Mouse (Mus musculus) forebrain, embryonic 12.5 days (tissue): ENCODE results near the gene Ppil1. TPM values are rescaled to one million over a fixed set of nuclear protein-coding genes. Genes with fewer than 3 reads are reported as not detected.

Experiments
- ATAC-seq: fragments of 200-750 bp; cut with Nextera tagmentation; 2 replicates; pipeline ENCODE4 v1.8.0; 2017; ENCODE audit warnings: moderate TSS enrichment; ENCODE audit not compliant: low FRiP score
- H3K27ac ChIP-seq: fragments of 300-500 bp; sonication (generic); 2 replicates; pipeline ENCODE4 v1.5.1; 2016; ENCODE audit warnings: mild to moderate bottlenecking
- H3K27me3 ChIP-seq: fragments of 300-500 bp; sonication (generic); 2 replicates; pipeline ENCODE4 v1.6.1; 2016; ENCODE audit warnings: mild to moderate bottlenecking
- H3K36me3 ChIP-seq: fragments of 300-500 bp; sonication (generic); replicated peaks from 2 replicates; pipeline ENCODE4 v1.6.1; 2016; ENCODE audit warnings: mild to moderate bottlenecking
- H3K4me1 ChIP-seq: fragments of 300-500 bp; sonication (generic); 2 replicates; pipeline ENCODE4 v1.6.1; 2016
- H3K4me2 ChIP-seq: fragments of 300-500 bp; sonication (generic); 2 replicates; pipeline ENCODE4 v1.6.1; 2016; ENCODE audit warnings: mild to moderate bottlenecking, moderate library complexity
- H3K4me3 ChIP-seq: fragments of 300-500 bp; sonication (generic); replicated peaks from 2 replicates; pipeline ENCODE4 v1.5.1; 2016; ENCODE audit warnings: mild to moderate bottlenecking
- H3K9ac ChIP-seq: fragments of 300-500 bp; sonication (generic); 2 replicates; pipeline ENCODE4 v1.6.1; 2016; ENCODE audit warnings: mild to moderate bottlenecking
- H3K9me3 ChIP-seq: fragments of 300-500 bp; sonication (generic); 2 replicates; pipeline ENCODE4 v1.6.1; 2016
- WGBS: fragments of 180-500 bp; shearing (Covaris S2); methylation state at CpG from one replicate; pipeline ENCODE4 v1.1.7; 2016; 5-methylcytosine and 5-hydroxymethylcytosine counted together
- polyA plus RNA-seq: library from polyadenylated mRNA; unstranded; fragments of >200 nt; fragmentation: Nextera tagmentation; extraction: Ambion mirVana; gene quantifications from 2 replicates; pipeline ENCODE4 v1.2.1, GENCODE M21; 2016

The Ppil1 gene
- polyA plus RNA-seq, result 139 and 142 TPM in 2 replicates

DNA sequence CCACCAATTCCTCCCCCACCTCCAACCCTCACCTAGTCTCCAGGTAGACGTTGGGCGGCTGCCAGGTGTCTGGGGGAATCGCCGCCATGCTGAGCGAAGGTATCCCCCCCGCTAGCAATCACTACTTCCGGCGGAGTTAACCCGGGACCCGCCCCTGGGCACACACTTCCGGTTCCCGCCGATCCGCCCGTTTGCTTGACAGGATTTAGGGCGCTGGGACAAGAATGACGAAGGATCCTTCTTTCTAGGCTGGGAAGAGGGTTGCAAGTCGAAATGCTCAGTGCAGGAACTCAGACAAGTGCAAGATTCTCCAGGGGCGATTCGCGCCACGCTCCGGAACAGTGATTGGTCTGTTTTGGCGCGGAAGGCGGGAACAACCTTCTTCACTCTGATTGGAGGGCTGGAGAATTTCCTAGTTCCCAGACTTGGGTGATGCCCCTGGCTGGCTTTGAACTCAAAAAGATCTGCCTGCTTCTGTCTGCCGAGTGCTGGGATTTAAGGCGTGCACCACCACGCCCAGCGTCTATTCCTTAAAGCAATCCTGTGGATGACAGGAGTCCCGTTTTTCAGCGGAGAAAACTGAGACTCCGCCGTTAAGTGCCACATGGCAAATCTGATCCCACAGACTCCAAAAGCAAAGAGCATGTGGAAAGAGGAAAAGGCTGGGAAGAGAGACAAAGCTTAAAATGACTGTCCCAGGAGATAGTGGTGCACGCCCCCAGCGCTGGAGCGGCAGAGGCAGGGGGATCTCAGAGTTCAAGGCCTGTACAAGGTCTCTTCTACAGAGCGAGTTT, at the start of gene Ppil1:
TSS of gene Ppil1 (minus strand) at position 347 of the 794 bp plus-strand sequence.
- peaks cover 22% of the 10 kb centered on the region for H3K36me3 ChIP-seq
- H3K27me3 ChIP-seq, result no peaks in the 10 kb centered on the region
- no peaks in the 10 kb centered on the region for H3K9me3 ChIP-seq
- peaks cover 44% of the 10 kb centered on the region for H3K4me1 ChIP-seq
- peak within 1 kb of the TSS; percentile 71 for H3K4me2 ChIP-seq
- peak within 1 kb of the TSS; percentile 78 for H3K9ac ChIP-seq
- WGBS, result 7% methylated on average over 38 of the region's 38 CpGs
- peak within 1 kb of the TSS; percentile 86 for H3K4me3 ChIP-seq
- H3K27ac ChIP-seq, result peak within 1 kb of the TSS; percentile 99
- ATAC-seq, result peak; percentile 68

DNA sequence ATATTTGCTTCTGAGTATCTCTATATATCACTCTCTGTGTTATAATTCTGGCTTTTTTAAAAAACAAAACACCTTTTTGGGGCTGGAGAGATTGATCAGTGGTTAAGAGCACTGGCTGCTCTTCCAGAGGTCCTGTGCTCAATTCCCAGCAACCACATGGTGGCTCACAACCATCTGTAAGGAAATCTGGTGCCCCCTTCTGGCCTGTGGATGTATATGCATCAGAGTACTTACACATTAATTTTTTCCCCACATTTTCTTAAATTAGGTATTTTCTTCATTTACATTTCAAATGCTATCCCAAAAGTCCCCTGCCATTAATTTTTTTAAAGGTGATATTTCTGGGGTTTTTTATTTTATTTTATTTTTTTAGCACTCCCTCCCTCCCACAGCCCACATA, 49.3 kb upstream of the Ppil1 start:
- Histone ChIP-seq H3K4me1 (no peaks in the 10 kb centered on the region), H3K4me3 (no peak overlapping the region), H3K4me2 (no peak overlapping the region), H3K9me3 (no peaks in the 10 kb centered on the region), H3K36me3 (no peaks in the 10 kb centered on the region), H3K9ac (no peak overlapping the region), H3K27me3 (no peaks in the 10 kb centered on the region), H3K27ac (no peak overlapping the region)
- ATAC-seq, result no peak

DNA sequence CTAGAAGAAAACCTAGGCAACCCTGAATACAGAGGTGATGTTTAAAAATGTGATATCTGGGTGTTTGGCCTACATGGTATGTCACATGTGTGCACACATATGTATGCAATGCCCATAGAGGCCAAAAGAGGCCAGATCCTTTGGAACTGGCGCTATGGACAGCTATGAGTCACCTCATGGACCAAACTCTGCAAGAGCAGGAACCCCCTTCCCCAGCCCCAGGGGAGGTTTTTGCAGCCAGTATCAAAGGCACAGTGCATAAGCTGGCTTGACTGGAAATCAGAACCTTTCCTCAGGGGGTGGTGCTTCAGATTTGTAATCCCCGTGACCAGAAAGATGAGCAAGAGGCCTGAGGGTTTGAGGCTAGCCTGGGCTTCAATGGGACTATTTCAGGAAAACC, 48.1 kb upstream of the Ppil1 start:
- WGBS, result 91% methylated on average over 2 of the region's 2 CpGs
- Histone ChIP-seq H3K27ac (no peak overlapping the region), H3K36me3 (no peaks in the 10 kb centered on the region), H3K9ac (no peak overlapping the region), H3K27me3 (no peaks in the 10 kb centered on the region), H3K9me3 (no peaks in the 10 kb centered on the region), H3K4me3 (no peak overlapping the region), H3K4me1 (no peaks in the 10 kb centered on the region), H3K4me2 (no peak overlapping the region)
- ATAC-seq, result no peak

DNA sequence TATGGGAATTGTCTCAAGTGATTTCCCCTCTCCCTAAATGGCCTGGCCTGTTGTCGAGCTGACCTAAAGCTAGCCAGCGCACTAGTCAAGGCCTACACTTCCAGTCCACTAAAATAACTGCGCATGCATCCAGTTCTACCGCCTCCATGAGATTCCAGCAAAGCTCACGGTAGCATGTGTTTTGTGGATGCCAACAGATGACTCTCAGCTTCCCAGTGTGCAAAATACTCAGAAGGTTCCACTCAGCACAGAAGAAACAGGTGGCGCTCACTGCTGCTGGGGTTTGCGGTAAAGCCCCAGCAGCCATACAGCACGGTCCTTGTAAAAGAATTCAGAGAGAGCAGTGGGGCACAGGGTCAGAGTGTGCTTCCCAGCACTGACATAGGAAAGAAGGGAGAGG, 47.6 kb upstream of the Ppil1 start:
- 89% methylated on average over 8 of the region's 8 CpGs for WGBS
- no peak overlapping the region for H3K9ac ChIP-seq

DNA sequence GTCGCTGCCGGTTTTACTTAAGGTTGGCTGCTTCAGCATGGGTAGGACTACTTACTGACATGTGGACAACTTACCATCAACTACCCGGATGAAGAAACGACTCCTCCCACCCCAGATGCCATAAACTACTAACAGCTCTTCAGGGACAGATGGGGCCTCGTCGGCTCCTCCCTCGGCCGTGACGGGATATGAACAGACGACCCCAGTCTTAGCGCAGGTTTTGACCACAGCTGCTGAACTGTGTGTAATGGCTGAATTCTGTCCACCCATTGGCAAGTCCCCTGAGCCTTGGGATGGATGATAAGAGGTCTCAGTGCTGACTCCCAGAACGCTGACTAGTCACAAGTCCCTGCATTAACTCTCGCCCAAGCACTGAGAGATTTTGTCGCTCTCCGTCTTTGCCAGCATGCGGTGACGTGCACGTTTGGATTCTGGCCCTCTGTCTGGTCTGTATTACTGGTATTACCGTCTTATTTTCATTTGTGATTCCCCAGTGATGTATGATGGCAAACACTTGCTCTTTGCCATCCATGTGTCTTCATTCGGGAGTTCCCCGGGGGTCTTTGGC, 46.2 kb upstream of the Ppil1 start:
- no peaks in the 10 kb centered on the region for H3K27me3 ChIP-seq
- peaks cover 6% of the 10 kb centered on the region for H3K4me1 ChIP-seq
- no peak overlapping the region for H3K4me3 ChIP-seq
- 89% methylated on average over 21 of the region's 21 CpGs for WGBS
- no peak overlapping the region for H3K4me2 ChIP-seq
- H3K9me3 ChIP-seq, result no peaks in the 10 kb centered on the region
- ATAC-seq, result no peak
- no peak overlapping the region for H3K27ac ChIP-seq
- H3K36me3 ChIP-seq, result no peaks in the 10 kb centered on the region
- no peak overlapping the region for H3K9ac ChIP-seq

More for the DNA sequence above, 47.6 kb upstream of the Ppil1 start:
- Histone ChIP-seq H3K27me3 (no peaks in the 10 kb centered on the region), H3K36me3 (no peaks in the 10 kb centered on the region), H3K4me2 (no peak overlapping the region), H3K4me3 (no peak overlapping the region), H3K27ac (no peak overlapping the region), H3K9me3 (no peaks in the 10 kb centered on the region), H3K4me1 (no peaks in the 10 kb centered on the region)
- no peak for ATAC-seq

DNA sequence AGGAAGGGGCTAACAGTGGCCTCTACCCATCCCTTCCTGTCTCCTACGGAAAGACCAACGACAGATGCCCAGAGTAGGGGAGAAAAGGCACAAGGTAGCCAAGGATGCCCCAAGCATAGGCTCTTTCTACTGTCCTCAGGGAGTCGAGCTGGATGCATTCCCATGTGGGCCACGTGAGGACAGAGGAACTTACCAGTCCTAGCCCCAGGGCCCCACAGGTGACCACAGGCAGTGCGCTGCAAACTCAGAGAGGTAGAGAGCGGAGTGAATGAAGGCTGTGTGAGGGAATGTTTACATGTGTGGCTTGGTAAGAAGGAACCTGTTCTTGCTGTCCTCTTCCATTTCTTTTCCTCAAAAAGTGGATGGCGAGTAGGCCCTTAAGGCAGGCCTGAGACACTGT, 41.9 kb upstream of the Ppil1 start:
- Histone ChIP-seq H3K9ac (no peak overlapping the region), H3K27ac (no peak overlapping the region), H3K27me3 (no peaks in the 10 kb centered on the region), H3K4me3 (no peak overlapping the region), H3K36me3 (peaks cover 19% of the 10 kb centered on the region), H3K4me1 (peaks cover 10% of the 10 kb centered on the region), H3K9me3 (no peaks in the 10 kb centered on the region), H3K4me2 (no peak overlapping the region)
- no peak for ATAC-seq
- WGBS, result 65% methylated on average over 7 of the region's 7 CpGs

DNA sequence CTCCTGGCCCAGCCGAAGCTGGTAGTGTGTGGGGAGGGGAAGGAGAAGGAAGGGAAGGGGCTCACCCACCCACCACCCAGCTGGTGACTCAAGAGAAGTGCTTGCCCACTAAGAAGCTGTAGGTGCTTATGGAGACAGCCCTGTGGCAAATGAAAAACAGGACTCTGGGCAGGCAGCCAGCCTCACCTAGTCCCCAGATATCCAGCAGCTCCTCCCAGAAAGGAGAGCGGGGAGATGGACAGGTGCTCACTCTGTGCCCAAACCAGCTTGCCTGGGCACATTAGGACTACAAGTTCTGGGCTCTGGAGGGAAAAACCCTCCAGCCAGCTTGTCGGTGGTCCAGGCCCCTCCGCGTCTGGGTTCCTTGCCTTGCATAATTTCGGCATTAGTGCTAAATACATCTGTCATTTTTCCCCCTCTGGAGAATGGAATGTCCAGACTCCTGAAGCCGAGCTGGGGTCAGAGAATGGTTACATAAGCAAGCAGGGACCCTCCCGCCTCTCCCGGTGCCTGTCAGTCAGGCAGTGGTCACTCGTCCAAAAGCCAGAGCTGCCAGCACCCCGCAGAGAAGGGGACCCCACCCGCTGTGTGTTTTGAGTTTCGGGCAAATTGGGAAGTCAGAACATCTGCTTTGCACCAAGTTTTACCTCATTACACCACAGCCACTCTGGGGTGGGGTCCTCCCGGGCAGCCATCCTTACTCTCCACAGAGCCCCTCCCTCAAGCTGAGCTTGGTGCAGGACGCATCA, 41.2 kb upstream of the Ppil1 start:
- no peak for ATAC-seq
- H3K4me2 ChIP-seq, result no peak overlapping the region
- no peak overlapping the region for H3K4me3 ChIP-seq
- no peaks in the 10 kb centered on the region for H3K9me3 ChIP-seq
- 32% methylated on average over 15 of the region's 15 CpGs for WGBS
- no peak overlapping the region for H3K9ac ChIP-seq
- peaks cover 10% of the 10 kb centered on the region for H3K4me1 ChIP-seq
- H3K27me3 ChIP-seq, result no peaks in the 10 kb centered on the region
- no peak overlapping the region for H3K27ac ChIP-seq
- H3K36me3 ChIP-seq, result peaks cover 25% of the 10 kb centered on the region

DNA sequence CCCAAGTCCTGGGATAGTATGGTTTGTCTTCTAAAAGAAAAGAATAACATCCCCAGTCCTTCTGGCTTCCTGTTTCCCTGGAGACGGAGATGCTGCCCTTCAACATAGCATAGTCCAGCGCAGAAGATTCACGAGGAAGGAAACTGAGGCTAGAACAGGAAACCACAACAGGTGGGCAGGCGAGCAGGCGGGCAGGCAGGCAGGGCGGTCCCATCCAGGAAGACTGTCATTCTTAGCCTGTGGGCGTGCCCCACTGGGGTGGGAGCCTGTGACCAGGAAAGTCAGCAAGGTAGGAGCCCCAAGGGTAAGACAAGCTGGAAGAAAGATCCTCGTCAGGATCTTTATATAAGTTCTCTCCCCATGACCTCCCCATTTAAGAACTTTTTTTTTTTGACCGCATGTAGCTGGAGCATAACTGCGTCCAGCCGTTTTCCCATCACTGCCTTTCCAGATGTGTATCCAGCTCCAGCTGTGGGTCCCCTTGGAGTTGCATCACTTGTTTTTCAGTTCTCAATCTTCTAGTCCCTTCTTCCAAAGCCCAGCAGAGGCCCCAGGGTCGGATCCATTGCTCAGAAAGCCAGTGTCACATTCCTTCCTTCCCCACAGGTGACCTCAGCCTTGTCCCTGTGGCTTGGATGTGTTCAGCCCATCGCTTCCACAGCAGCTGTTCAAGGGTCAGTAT, 40.5 kb upstream of the Ppil1 start:
- Histone ChIP-seq H3K4me3 (no peak overlapping the region), H3K36me3 (peaks cover 32% of the 10 kb centered on the region), H3K27me3 (no peaks in the 10 kb centered on the region), H3K4me1 (peaks cover 10% of the 10 kb centered on the region), H3K9ac (no peak overlapping the region), H3K4me2 (no peak overlapping the region), H3K27ac (no peak overlapping the region), H3K9me3 (no peaks in the 10 kb centered on the region)
- ATAC-seq, result no peak
- 75% methylated on average over 13 of the region's 13 CpGs for WGBS

DNA sequence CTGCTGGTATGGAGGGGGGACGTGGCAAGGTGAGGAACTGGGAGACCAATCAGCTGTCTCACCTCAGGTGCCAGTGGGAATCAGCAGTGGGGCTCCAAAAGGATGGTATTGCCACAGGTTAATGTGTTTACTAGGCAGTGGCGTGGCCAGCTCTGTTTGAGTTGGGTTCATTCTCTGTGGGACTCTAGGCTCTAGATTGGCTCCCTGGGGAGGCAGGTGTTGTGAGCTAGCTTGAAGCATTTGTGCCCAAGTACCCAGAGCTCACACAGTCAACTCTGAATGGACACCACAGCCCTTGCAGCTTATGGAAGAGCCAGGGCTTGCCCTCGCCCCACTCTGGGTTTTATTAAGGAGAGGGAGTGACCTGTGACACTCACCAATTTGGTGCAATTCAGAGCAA, 39.9 kb upstream of the Ppil1 start:
- Histone ChIP-seq H3K9ac (no peak overlapping the region), H3K9me3 (no peaks in the 10 kb centered on the region), H3K36me3 (peaks cover 38% of the 10 kb centered on the region), H3K4me2 (no peak overlapping the region), H3K4me1 (peaks cover 10% of the 10 kb centered on the region), H3K27me3 (no peaks in the 10 kb centered on the region), H3K4me3 (no peak overlapping the region), H3K27ac (0 out of 2 replicates have a peak overlapping the region, but pooled peaks have one; percentile 19)
- ATAC-seq, result no peak
- 71% methylated on average over 3 of the region's 3 CpGs for WGBS

DNA sequence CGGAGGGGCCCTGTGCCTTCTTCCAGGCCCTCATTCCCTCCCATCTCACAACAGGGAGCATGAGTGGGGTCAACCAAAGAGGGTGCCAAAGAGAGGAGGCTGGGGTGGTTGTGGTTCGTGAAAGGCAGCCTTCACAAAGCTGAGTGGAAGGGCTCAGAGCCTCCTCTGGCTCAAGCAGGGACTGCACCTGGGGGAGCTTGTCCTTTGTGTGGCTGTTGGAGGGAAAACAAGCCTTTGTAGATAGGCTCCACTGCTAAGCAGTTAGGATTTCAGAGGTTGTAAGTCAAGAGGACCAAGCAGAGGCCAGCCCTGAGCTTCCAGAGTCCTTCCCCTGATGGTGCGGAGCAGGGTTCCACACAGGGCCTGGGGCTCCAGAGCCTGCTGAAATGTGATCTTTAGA, 39.1 kb upstream of the Ppil1 start:
- WGBS, result 57% methylated on average over 3 of the region's 3 CpGs
- no peaks in the 10 kb centered on the region for H3K27me3 ChIP-seq
- no peaks in the 10 kb centered on the region for H3K9me3 ChIP-seq
- no peak for ATAC-seq
- H3K27ac ChIP-seq, result 0 out of 2 replicates have a peak overlapping the region, but pooled peaks have one; percentile 19
- peaks cover 44% of the 10 kb centered on the region for H3K36me3 ChIP-seq
- H3K4me1 ChIP-seq, result peaks cover 10% of the 10 kb centered on the region
- no peak overlapping the region for H3K9ac ChIP-seq
- H3K4me2 ChIP-seq, result no peak overlapping the region
- H3K4me3 ChIP-seq, result no peak overlapping the region

DNA sequence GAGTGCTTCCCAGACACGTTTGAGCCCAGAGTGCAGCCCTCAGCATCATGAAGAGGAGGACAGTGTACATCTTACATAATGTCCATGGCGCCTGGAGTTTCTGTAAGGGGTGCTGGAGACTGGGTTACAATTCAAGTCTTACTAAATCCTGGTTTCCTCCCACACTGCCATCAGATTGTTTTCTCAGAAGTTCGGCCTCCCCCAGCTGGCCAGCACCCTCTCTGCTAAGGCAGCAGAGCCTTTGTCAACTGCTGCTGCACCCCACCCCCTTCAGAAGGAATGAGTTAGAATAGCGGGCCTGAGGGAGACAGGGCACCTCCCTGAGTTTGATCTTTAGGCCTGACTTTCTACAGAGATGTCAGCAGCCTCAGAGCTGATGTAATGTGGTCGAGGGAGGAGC, 38.2 kb upstream of the Ppil1 start:
- Histone ChIP-seq H3K36me3 (peaks cover 53% of the 10 kb centered on the region), H3K9me3 (no peaks in the 10 kb centered on the region), H3K27ac (no peak overlapping the region), H3K4me1 (peaks cover 10% of the 10 kb centered on the region), H3K4me3 (no peak overlapping the region), H3K4me2 (no peak overlapping the region), H3K9ac (no peak overlapping the region), H3K27me3 (no peaks in the 10 kb centered on the region)
- no peak for ATAC-seq
- WGBS, result 82% methylated on average over 5 of the region's 5 CpGs

DNA sequence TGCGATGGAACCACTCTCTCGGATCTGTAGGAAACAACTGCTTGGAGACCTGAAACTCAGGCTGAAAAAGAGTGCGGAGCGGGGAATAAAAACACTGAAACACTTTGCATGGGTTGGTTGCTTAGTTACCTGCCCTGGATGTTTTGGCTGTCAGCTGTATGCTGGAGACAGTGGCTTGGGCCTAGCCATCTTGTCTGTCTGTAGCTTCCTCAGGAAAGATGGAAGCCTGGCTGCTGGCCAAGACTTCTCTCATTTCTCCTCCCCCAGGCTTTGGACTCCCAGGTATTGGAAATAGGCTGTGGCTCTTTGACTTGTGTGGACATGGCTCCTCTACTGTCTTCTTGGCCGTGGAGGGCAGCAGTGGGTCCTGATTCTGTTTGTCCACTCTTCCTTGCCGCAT, 37.4 kb upstream of the Ppil1 start:
- no peak overlapping the region for H3K27ac ChIP-seq
- H3K9me3 ChIP-seq, result no peaks in the 10 kb centered on the region
- H3K36me3 ChIP-seq, result peaks cover 59% of the 10 kb centered on the region
- no peak overlapping the region for H3K4me2 ChIP-seq
- no peak overlapping the region for H3K4me3 ChIP-seq
- H3K4me1 ChIP-seq, result peaks cover 10% of the 10 kb centered on the region
- no peak for ATAC-seq
- no peaks in the 10 kb centered on the region for H3K27me3 ChIP-seq
- 94% methylated on average over 6 of the region's 6 CpGs for WGBS
- no peak overlapping the region for H3K9ac ChIP-seq
